Mouse (Mus musculus): Measurements from ENCODE around the gene Gstp3. TPM values are rescaled to one million over a fixed set of nuclear protein-coding genes. Genes with fewer than 3 reads are reported as not detected.
"Not testable (repeated sequence)": the region's sequence is repeated elsewhere in the genome, so short reads cannot be mapped to it uniquely, and the experiment has no call there.

Gene Gstp3
- polyA plus RNA-seq, 1 experiment, result 0.09 TPM

DNA sequence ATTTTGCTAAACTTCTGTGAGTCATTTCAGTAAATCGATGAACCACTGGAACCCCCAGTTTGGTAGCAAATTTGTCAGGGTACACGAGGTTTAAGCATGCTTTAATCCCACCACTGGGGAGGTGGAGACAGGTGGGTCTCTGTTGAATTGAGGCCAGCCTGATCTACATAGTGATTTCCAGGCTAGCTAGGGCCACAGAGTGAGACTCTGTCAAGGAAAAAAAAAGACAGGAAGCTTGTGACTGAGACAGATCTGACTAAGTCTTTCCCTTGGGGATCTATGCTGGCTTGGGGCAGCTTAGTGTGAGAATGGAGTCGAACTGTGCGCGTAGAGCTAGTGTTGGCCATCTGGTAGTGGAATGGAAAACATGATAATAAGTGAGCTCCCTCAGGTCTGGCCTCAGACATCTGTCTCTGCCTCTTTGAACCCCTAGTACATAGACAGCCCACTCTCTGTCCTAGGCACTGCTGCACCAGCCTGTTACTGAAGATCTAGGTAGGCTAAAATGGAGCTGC is 6.8 kb downstream of the Gstp3 start:
- no peak overlapping the region for H3K4me3 ChIP-seq (ENCODE audit: insufficient read depth, poor library complexity, severe bottlenecking)
- H3K36me3 ChIP-seq (ENCODE audit: control insufficient read depth, insufficient read depth), result no peaks in the 10 kb centered on the region
- H3ac ChIP-seq (ENCODE audit: control insufficient read depth, insufficient read length, low read depth), result no peak overlapping the region
- no peaks in the 10 kb centered on the region for H3K79me3 ChIP-seq (ENCODE audit: low read depth)
- TF ChIP-seq MYOD1 (IDR thresholded peaks at IDR 0.05; ENCODE audit: control insufficient read depth, insufficient read length, low read depth) (no peak), CEBPB (IDR thresholded peaks at IDR 0.05; ENCODE audit: low read depth) (no peak), MYOG (IDR thresholded peaks at IDR 0.05; ENCODE audit: control insufficient read depth, extremely low read depth, insufficient read length) (no peak), USF1 (IDR thresholded peaks at IDR 0.05; ENCODE audit: low read depth) (no peak), MAX (IDR thresholded peaks at IDR 0.05) (no peak), CTCF (IDR thresholded peaks at IDR 0.05; ENCODE audit: control insufficient read depth, insufficient read depth, insufficient read length) (no peak), FOSL1 (IDR thresholded peaks at IDR 0.05; ENCODE audit: insufficient read depth, low read length, poor library complexity, severe bottlenecking) (no peak)
- no peaks in the 10 kb centered on the region for H3K79me2 ChIP-seq (ENCODE audit: control insufficient read depth, insufficient read depth)
- H3K27me3 ChIP-seq (ENCODE audit: control insufficient read depth, insufficient read depth, insufficient read length), result no peaks in the 10 kb centered on the region

DNA sequence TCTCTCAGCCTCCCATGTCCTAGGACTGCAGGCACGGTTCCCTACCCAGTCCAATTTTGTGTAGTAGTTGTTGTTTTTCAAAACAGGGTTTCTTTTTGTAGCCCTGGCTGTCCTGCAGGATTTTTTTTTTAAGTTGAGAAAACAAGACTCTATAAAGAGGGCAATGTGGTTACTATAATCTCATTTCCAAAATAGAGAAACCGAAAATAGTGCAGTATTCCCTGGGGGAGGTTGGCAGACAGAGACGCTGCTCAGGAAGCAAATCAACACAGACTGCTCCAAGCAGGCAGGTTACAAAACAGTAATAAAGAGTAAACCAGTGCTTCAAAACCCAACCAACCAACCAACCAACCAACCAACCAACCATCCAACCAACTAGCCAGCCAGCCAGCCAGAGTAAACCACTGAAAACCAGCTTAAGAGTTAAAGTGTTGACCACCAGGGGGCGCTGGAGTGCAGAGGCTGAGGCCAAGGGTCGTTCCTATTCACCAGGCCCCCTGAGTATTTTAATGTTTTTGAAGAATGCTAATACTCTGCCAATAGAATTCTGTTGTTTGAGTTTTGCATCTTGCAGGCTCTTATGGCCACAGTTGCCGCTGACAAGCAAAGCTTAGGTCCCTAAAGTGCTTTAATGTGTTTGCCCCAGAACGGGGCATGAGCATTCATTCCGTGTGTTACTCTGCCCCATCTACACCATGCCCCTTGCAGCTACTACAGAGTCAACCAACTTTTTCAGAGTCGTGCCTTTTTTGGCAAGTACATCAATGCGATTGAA is 7.4 kb downstream of the Gstp3 start:
- no peak overlapping the region for H3ac ChIP-seq (ENCODE audit: control insufficient read depth, insufficient read length, low read depth)
- TF ChIP-seq CTCF (IDR thresholded peaks at IDR 0.05; ENCODE audit: control insufficient read depth, insufficient read depth, insufficient read length) (peak; percentile 71), FOSL1 (IDR thresholded peaks at IDR 0.05; ENCODE audit: insufficient read depth, low read length, poor library complexity, severe bottlenecking) (no peak)
- H3K36me3 ChIP-seq (ENCODE audit: control insufficient read depth, insufficient read depth), result no peaks in the 10 kb centered on the region
- no peaks in the 10 kb centered on the region for H3K27me3 ChIP-seq (ENCODE audit: control insufficient read depth, insufficient read depth, insufficient read length)
- H3K79me3 ChIP-seq (ENCODE audit: low read depth), result no peaks in the 10 kb centered on the region
- no peak overlapping the region for H3K4me3 ChIP-seq (ENCODE audit: insufficient read depth, poor library complexity, severe bottlenecking)
- no peaks in the 10 kb centered on the region for H3K79me2 ChIP-seq (ENCODE audit: control insufficient read depth, insufficient read depth)

DNA sequence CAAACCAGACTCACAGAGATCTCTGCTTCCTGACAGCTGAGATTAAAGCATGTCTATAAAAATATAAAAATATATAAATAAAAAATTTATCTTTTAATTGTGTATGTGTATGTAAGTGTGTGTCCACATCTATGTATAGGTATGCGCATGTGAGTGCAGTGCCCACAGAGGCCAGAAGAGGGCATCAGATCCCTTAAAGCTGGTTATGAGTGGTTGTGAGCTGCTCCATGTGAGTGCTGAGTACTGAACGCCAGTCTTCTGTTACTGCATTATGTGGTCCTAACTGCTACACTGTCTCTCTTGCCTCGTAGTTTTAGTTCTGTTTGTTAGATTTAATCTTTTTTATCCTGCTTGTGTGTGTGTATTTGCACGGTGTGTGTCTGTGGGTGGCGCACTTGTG is 8.4 kb downstream of the Gstp3 start:
- TF ChIP-seq MYOD1 (IDR thresholded peaks at IDR 0.05; ENCODE audit: control insufficient read depth, insufficient read length, low read depth) (no peak), MAX (IDR thresholded peaks at IDR 0.05) (no peak), USF1 (IDR thresholded peaks at IDR 0.05; ENCODE audit: low read depth) (no peak), CEBPB (IDR thresholded peaks at IDR 0.05; ENCODE audit: low read depth) (no peak), FOSL1 (IDR thresholded peaks at IDR 0.05; ENCODE audit: insufficient read depth, low read length, poor library complexity, severe bottlenecking) (no peak), CTCF (IDR thresholded peaks at IDR 0.05; ENCODE audit: control insufficient read depth, insufficient read depth, insufficient read length) (no peak), MYOG (IDR thresholded peaks at IDR 0.05; ENCODE audit: control insufficient read depth, extremely low read depth, insufficient read length) (no peak)
- Histone ChIP-seq H3K36me3 (ENCODE audit: control insufficient read depth, insufficient read depth) (no peaks in the 10 kb centered on the region), H3ac (ENCODE audit: control insufficient read depth, insufficient read length, low read depth) (no peak overlapping the region), H3K79me3 (ENCODE audit: low read depth) (no peaks in the 10 kb centered on the region), H3K79me2 (ENCODE audit: control insufficient read depth, insufficient read depth) (no peaks in the 10 kb centered on the region), H3K27me3 (ENCODE audit: control insufficient read depth, insufficient read depth, insufficient read length) (no peaks in the 10 kb centered on the region), H3K4me3 (ENCODE audit: insufficient read depth, poor library complexity, severe bottlenecking) (no peak overlapping the region)

DNA sequence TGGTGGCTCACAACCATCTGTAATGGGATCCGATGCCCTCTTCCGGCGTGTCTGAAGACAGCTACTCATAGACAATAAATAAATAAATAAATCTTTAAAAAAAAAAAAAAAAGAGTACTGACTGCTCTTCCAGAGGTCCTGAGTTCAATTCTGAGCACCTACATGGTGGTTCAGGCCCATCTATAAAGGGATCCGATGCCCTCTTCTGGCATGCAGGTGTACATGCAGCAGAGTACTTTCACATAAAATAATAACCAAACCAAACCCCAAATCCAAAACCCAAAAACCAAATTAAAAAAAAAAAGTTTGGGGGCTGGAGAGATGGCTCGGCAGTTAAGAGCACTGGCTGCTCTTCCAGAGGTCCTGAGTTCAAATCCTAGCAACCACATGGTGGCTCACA is 10.3 kb downstream of the Gstp3 start:
- H3K27me3 ChIP-seq (ENCODE audit: control insufficient read depth, insufficient read depth, insufficient read length); H3ac ChIP-seq (ENCODE audit: control insufficient read depth, insufficient read length, low read depth); H3K4me3 ChIP-seq (ENCODE audit: insufficient read depth, poor library complexity, severe bottlenecking); H3K36me3 ChIP-seq (ENCODE audit: control insufficient read depth, insufficient read depth); H3K79me3 ChIP-seq (ENCODE audit: low read depth); H3K79me2 ChIP-seq (ENCODE audit: control insufficient read depth, insufficient read depth): not testable (repeated sequence)

DNA sequence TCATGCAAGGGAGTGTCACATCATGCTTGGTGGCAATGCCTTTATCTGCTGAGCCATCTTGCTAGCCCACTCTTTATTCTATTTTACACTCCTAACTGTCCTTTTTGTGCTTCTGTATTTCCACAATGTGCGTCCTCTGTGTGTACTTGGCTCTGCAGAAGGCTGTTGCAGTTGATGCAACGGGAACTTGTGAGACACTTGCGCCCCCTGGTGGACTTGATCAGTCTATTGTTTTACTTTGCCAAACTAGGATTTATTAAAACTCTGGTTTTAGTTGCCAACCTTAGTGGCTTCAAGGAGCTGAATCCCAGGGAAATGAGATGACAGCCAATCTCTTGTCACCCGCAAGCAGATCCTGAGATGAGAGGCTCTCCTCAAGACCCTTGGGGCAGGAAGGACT is 11.5 kb downstream of the Gstp3 start:
- no peaks in the 10 kb centered on the region for H3K79me2 ChIP-seq (ENCODE audit: control insufficient read depth, insufficient read depth)
- no peak overlapping the region for H3K4me3 ChIP-seq (ENCODE audit: insufficient read depth, poor library complexity, severe bottlenecking)
- no peaks in the 10 kb centered on the region for H3K36me3 ChIP-seq (ENCODE audit: control insufficient read depth, insufficient read depth)

DNA sequence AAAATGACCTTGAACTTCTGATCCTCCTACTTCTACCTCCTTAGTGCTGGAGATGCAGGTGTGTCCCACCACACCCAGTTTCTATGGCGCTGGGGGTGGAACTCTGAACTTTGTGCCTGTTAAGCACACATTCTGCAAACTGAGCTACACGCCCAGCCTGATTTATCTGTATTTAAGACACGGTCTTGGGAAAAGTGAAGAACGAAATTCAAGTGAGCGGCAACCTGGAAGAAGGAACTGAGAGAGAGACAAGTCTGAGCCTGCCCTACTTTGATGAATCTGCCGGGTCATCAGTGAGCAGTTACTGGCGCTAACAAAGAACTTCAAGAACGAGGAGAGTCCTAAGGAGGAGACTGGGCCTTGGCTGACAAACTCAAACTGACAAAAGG is 12.5 kb downstream of the Gstp3 start:
- Histone ChIP-seq H3ac (ENCODE audit: control insufficient read depth, insufficient read length, low read depth) (no peak overlapping the region), H3K27me3 (ENCODE audit: control insufficient read depth, insufficient read depth, insufficient read length) (no peaks in the 10 kb centered on the region), H3K79me3 (ENCODE audit: low read depth) (no peaks in the 10 kb centered on the region), H3K4me3 (ENCODE audit: insufficient read depth, poor library complexity, severe bottlenecking) (no peak overlapping the region), H3K36me3 (ENCODE audit: control insufficient read depth, insufficient read depth) (no peaks in the 10 kb centered on the region), H3K79me2 (ENCODE audit: control insufficient read depth, insufficient read depth) (no peaks in the 10 kb centered on the region)
- TF ChIP-seq MAX (IDR thresholded peaks at IDR 0.05) (no peak), MYOG (IDR thresholded peaks at IDR 0.05; ENCODE audit: control insufficient read depth, extremely low read depth, insufficient read length) (no peak), CEBPB (IDR thresholded peaks at IDR 0.05; ENCODE audit: low read depth) (no peak), USF1 (IDR thresholded peaks at IDR 0.05; ENCODE audit: low read depth) (no peak), CTCF (IDR thresholded peaks at IDR 0.05; ENCODE audit: control insufficient read depth, insufficient read depth, insufficient read length) (no peak), MYOD1 (IDR thresholded peaks at IDR 0.05; ENCODE audit: control insufficient read depth, insufficient read length, low read depth) (no peak), FOSL1 (IDR thresholded peaks at IDR 0.05; ENCODE audit: insufficient read depth, low read length, poor library complexity, severe bottlenecking) (no peak)

More for the DNA sequence above, 11.5 kb downstream of the Gstp3 start:
- no peak overlapping the region for H3ac ChIP-seq (ENCODE audit: control insufficient read depth, insufficient read length, low read depth)
- H3K79me3 ChIP-seq (ENCODE audit: low read depth), result no peaks in the 10 kb centered on the region
- TF ChIP-seq MAX (IDR thresholded peaks at IDR 0.05) (no peak), FOSL1 (IDR thresholded peaks at IDR 0.05; ENCODE audit: insufficient read depth, low read length, poor library complexity, severe bottlenecking) (no peak), USF1 (IDR thresholded peaks at IDR 0.05; ENCODE audit: low read depth) (no peak), MYOG (IDR thresholded peaks at IDR 0.05; ENCODE audit: control insufficient read depth, extremely low read depth, insufficient read length) (no peak), CTCF (IDR thresholded peaks at IDR 0.05; ENCODE audit: control insufficient read depth, insufficient read depth, insufficient read length) (no peak), CEBPB (IDR thresholded peaks at IDR 0.05; ENCODE audit: low read depth) (no peak), MYOD1 (IDR thresholded peaks at IDR 0.05; ENCODE audit: control insufficient read depth, insufficient read length, low read depth) (no peak)
- H3K27me3 ChIP-seq (ENCODE audit: control insufficient read depth, insufficient read depth, insufficient read length), result no peaks in the 10 kb centered on the region

Data from C2C12 (cell line).